Mouse (Mus musculus) kidney, postnatal 0 days (tissue): ENCODE measurements at regions not wholly inside any gene's neighbourhood (a gene's known extent, or its start where the extent isn't known, plus 50 kb on each side); places are given as distances from the start of the nearest gene placed in this dataset.

Experiments used
- ATAC-seq: fragments of 200-750 bp; cut with Nextera tagmentation; replicated peaks from 2 replicates; pipeline ENCODE4 v1.8.0; 2017; ENCODE audit warnings: low read depth, moderate number of reproducible peaks, moderate TSS enrichment, moderate library complexity; ENCODE audit not compliant: low FRiP score
- DNase-seq: peaks from one replicate; pipeline ENCODE4 v3.0.0-alpha.2; 2016; ENCODE audit warnings: low spot score
- H3K27ac ChIP-seq: fragments of 300-500 bp; sonication (generic); 2 replicates; pipeline ENCODE4 v1.5.1; 2014; ENCODE audit warnings: mild to moderate bottlenecking
- H3K27me3 ChIP-seq: fragments of 300-500 bp; sonication (generic); 2 replicates; pipeline ENCODE4 v1.6.1; 2014; ENCODE audit warnings: low read length, mixed read lengths; ENCODE audit not compliant: insufficient read depth
- H3K36me3 ChIP-seq: fragments of 300-500 bp; sonication (generic); 2 replicates; pipeline ENCODE4 v1.6.1; 2014; ENCODE audit warnings: low read length, mixed read lengths; ENCODE audit not compliant: insufficient read depth
- H3K4me1 ChIP-seq: fragments of 300-500 bp; sonication (generic); replicated peaks from 2 replicates; pipeline ENCODE4 v1.6.1; 2014; ENCODE audit warnings: antibody characterized with exemption, low read length, mixed read lengths; ENCODE audit not compliant: insufficient read depth
- H3K4me2 ChIP-seq: fragments of 300-500 bp; sonication (generic); 2 replicates; pipeline ENCODE4 v1.6.1; 2014; ENCODE audit warnings: mild to moderate bottlenecking, low read length, moderate library complexity, mixed read lengths
- H3K4me3 ChIP-seq: fragments of 300-500 bp; sonication (generic); replicated peaks from 2 replicates; pipeline ENCODE4 v1.5.1; 2014; ENCODE audit warnings: low read depth, low read length
- H3K9ac ChIP-seq: fragments of 300-500 bp; sonication (generic); 2 replicates; pipeline ENCODE4 v1.6.1; 2014; ENCODE audit warnings: low read depth, low read length
- H3K9me3 ChIP-seq: fragments of 300-500 bp; sonication (generic); replicated peaks from 2 replicates; pipeline ENCODE4 v1.6.1; 2016; ENCODE audit warnings: low read length, inconsistent platforms, mixed read lengths
- CTCF ChIP-seq: IDR thresholded peaks from 2 replicates; pipeline ENCODE4 v1.5.1; 2016; ENCODE audit warnings: antibody characterized with exemption, low read depth, mild to moderate bottlenecking, moderate library complexity
- WGBS: fragments of 180-500 bp; shearing (Covaris S2); extraction: QIAGEN DNeasy Blood & Tissue Kit; methylation state at CpG from one replicate; pipeline ENCODE4 v1.1.7; 2014; 5-methylcytosine and 5-hydroxymethylcytosine counted together

- TF ChIP-seq CTCF = no peak
- Histone ChIP-seq H3K9ac (no peak overlapping the region), H3K4me2 (no peak overlapping the region), H3K36me3 (no peaks in the 10 kb centered on the region), H3K27me3 (no peaks in the 10 kb centered on the region), H3K4me3 (no peak overlapping the region), H3K9me3 (no peaks in the 10 kb centered on the region), H3K27ac (no peak overlapping the region), H3K4me1 (no peaks in the 10 kb centered on the region)
- 77% methylated on average over 4 of the region's 4 CpGs for WGBS
- ATAC-seq (no peak), DNase-seq (no peak)
These were observed 540.6 kb downstream of the Plekhb2 start for GRCm38 (mm10) chr1:35390371-35390770.

- Histone ChIP-seq H3K4me3 (no peak overlapping the region), H3K27me3 (no peaks in the 10 kb centered on the region), H3K4me1 (no peaks in the 10 kb centered on the region), H3K9ac (no peak overlapping the region), H3K27ac (no peak overlapping the region), H3K36me3 (no peaks in the 10 kb centered on the region), H3K4me2 (no peak overlapping the region), H3K9me3 (no peaks in the 10 kb centered on the region)
- TF ChIP-seq CTCF = no peak
- DNase-seq (no peak), ATAC-seq (no peak)
- 70% methylated on average over 7 of the region's 7 CpGs for WGBS
These were observed 541.2 kb downstream of the Plekhb2 start for GRCm38 (mm10) chr1:35390858-35391586.

- 88% methylated on average over 6 of the region's 6 CpGs for WGBS
- Histone ChIP-seq H3K27ac (no peak overlapping the region), H3K4me3 (no peak overlapping the region), H3K4me2 (no peak overlapping the region), H3K36me3 (no peaks in the 10 kb centered on the region), H3K9ac (no peak overlapping the region), H3K4me1 (no peaks in the 10 kb centered on the region), H3K9me3 (no peaks in the 10 kb centered on the region), H3K27me3 (no peaks in the 10 kb centered on the region)
- DNase-seq = no peak
- TF ChIP-seq CTCF = no peak
- ATAC-seq = no peak
These were observed 543.9 kb downstream of the Plekhb2 start for GRCm38 (mm10) chr1:35393550-35394118.

- Histone ChIP-seq H3K9me3 (no peaks in the 10 kb centered on the region), H3K4me1 (no peaks in the 10 kb centered on the region), H3K4me3 (no peak overlapping the region), H3K27me3 (no peaks in the 10 kb centered on the region), H3K9ac (no peak overlapping the region), H3K36me3 (no peaks in the 10 kb centered on the region), H3K4me2 (no peak overlapping the region), H3K27ac (no peak overlapping the region)
- no peak for TF ChIP-seq CTCF
- no peak for ATAC-seq
- DNase-seq = no peak
- WGBS = 80% methylated on average over 11 of the region's 11 CpGs
These were observed 551.0 kb downstream of the Plekhb2 start for GRCm38 (mm10) chr1:35400674-35401359.

GRCm38 (mm10) chr1:35402995-35403394 is 553.2 kb downstream of the Plekhb2 start:
- ATAC-seq = no peak
- no peak for DNase-seq
- no peak overlapping the region for H3K4me2 ChIP-seq
- H3K36me3 ChIP-seq = no peaks in the 10 kb centered on the region
- H3K27me3 ChIP-seq = no peaks in the 10 kb centered on the region
- 72% methylated on average over 4 of the region's 4 CpGs for WGBS
- no peaks in the 10 kb centered on the region for H3K9me3 ChIP-seq
- TF ChIP-seq CTCF = no peak
- no peak overlapping the region for H3K4me3 ChIP-seq
- H3K27ac ChIP-seq = no peak overlapping the region
- no peaks in the 10 kb centered on the region for H3K4me1 ChIP-seq
- H3K9ac ChIP-seq = no peak overlapping the region

GRCm38 (mm10) chr1:35405418-35405817 is 555.6 kb downstream of the Plekhb2 start:
- no peak for ATAC-seq
- DNase-seq = no peak
- H3K4me3 ChIP-seq = no peak overlapping the region
- no peaks in the 10 kb centered on the region for H3K36me3 ChIP-seq
- 85% methylated on average over 6 of the region's 6 CpGs for WGBS
- no peaks in the 10 kb centered on the region for H3K9me3 ChIP-seq
- H3K9ac ChIP-seq = no peak overlapping the region
- no peaks in the 10 kb centered on the region for H3K27me3 ChIP-seq
- no peaks in the 10 kb centered on the region for H3K4me1 ChIP-seq
- no peak overlapping the region for H3K4me2 ChIP-seq
- no peak for TF ChIP-seq CTCF
- H3K27ac ChIP-seq = no peak overlapping the region
